Comparison of ENCODE assay signal across 16 mouse cellular contexts in the genomic region with DNA sequence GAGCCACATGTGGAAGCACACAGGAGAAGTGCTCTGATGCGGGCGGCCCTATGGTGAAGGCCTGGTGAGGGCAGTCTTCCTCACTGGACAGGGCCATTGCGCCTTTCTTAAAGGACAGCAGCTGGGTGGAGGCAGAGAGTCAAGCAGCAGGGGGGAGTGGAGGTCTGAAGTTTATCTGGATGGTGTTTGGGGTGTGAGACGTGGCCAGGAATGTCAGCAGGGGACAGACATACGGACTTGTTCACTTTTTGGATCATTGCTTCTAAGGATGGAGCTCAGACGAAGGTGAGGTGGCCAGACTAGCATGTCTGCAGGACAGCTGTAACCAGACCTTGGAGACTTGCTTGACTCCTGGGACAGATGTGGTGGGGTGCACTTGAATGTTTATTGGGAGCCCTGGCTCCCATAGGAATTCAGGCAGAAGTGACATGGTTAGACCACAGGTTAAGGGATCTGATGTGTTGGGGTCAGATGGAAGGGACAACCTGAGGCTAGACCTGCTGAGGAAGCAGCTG.
DNase-seq lines count a peak whose midpoint lies in the region; ATAC-seq and TF ChIP-seq lines count a peak whose summit lies in the region.
"Had no signal": no experiment of that assay in that cellular context is flagged by ENCODE, and none has a peak within 500 bp of the region (broad histone marks: within the 10 kb centered on the region; RNA-seq: fewer than 3 reads in every experiment).

No protein-coding gene starts in this region.

- intact Hi-C loops in heart, postnatal 14 days (cut with DNase I): no loop called here

- peak; percentile 34; the same call in 1 of the 2 replicates for TF ChIP-seq CTCF in intestine, postnatal 0 days (IDR thresholded peaks at IDR 0.05; ENCODE audit: low read depth)
- peak; percentile 24; the same call in 1 of the 2 replicates for TF ChIP-seq CTCF in stomach, postnatal 0 days (IDR thresholded peaks at IDR 0.05; ENCODE audit: low read depth)

- H3K27ac ChIP-seq in midbrain, embryonic 10.5 days (replicated peaks): peak overlapping the region; percentile 79
- H3K27ac ChIP-seq in midbrain, embryonic 15.5 days: no peak overlapping the region
- no peak overlapping the region for H3K27ac ChIP-seq in intestine, postnatal 0 days (ENCODE audit: low read depth, low read length)
- H3K27ac ChIP-seq in stomach, postnatal 0 days (replicated peaks): peak overlapping the region; percentile 53; the same call in 1 of the 2 replicates

- peaks cover 60% of the 10 kb centered on the region for H3K4me1 ChIP-seq in midbrain, embryonic 10.5 days
- H3K4me1 ChIP-seq in midbrain, embryonic 15.5 days: peaks cover 29% of the 10 kb centered on the region
- H3K4me1 ChIP-seq in intestine, postnatal 0 days (replicated peaks; ENCODE audit: control insufficient read depth, insufficient read depth, low read length): no peaks in the 10 kb centered on the region
- H3K4me1 ChIP-seq in stomach, postnatal 0 days (replicated peaks; ENCODE audit: control insufficient read depth, insufficient read depth): no peaks in the 10 kb centered on the region
- H3K4me1 ChIP-seq: megakaryocyte, embryonic 14.5 days had no signal

- peak; percentile 23 to 35 for DNase-seq in heart, postnatal 14 days
- DNase-seq in heart, adult 8-10 months (ENCODE audit: low spot score): no peak
- peak; percentile 10 for DNase-seq in midbrain, embryonic 10.5 days (ENCODE audit: low spot score)
- DNase-seq in stomach, postnatal 0 days (ENCODE audit: low spot score): no peak
- DNase-seq in MN1 (ENCODE audit: low spot score): no peak
- DNase-seq: adrenal gland, adult 8-10 months; cerebellum, adult 8-10 months; forebrain, postnatal 0 days; left cerebral cortex, postnatal 4 days; right cerebral cortex, postnatal 25 days; thymus, postnatal 4 days had no signal

- H3K36me3 ChIP-seq in midbrain, embryonic 10.5 days: no peaks in the 10 kb centered on the region
- H3K36me3 ChIP-seq in midbrain, embryonic 15.5 days (replicated peaks): no peaks in the 10 kb centered on the region
- no peaks in the 10 kb centered on the region for H3K36me3 ChIP-seq in intestine, postnatal 0 days (ENCODE audit: control insufficient read depth, insufficient read depth)
- no peaks in the 10 kb centered on the region for H3K36me3 ChIP-seq in stomach, postnatal 0 days (ENCODE audit: control insufficient read depth, insufficient read depth, low read length)
- H3K36me3 ChIP-seq: hindbrain, embryonic 15.5 days had no signal

- no peak for ATAC-seq in midbrain, embryonic 15.5 days (replicated peaks)
- no peak; the same call in 1 of the 2 replicates for ATAC-seq in intestine, postnatal 0 days
- no peak for ATAC-seq in stomach, postnatal 0 days (ENCODE audit: low FRiP score, low TSS enrichment)
- ATAC-seq: forebrain, postnatal 0 days had no signal

- WGBS in midbrain, embryonic 10.5 days: 85% methylated on average over 6 of the region's 6 CpGs
- 88% methylated on average over 6 of the region's 6 CpGs for WGBS in midbrain, embryonic 15.5 days
- WGBS in intestine, postnatal 0 days: 82% methylated on average over 6 of the region's 6 CpGs
- 73% methylated on average over 6 of the region's 6 CpGs for WGBS in stomach, postnatal 0 days

- no peak overlapping the region for H3K4me2 ChIP-seq in midbrain, embryonic 15.5 days
- no peak overlapping the region for H3K4me2 ChIP-seq in intestine, postnatal 0 days (replicated peaks; ENCODE audit: low read depth)
- no peak overlapping the region for H3K4me2 ChIP-seq in stomach, postnatal 0 days (replicated peaks; ENCODE audit: low read depth)
- H3K4me2 ChIP-seq: hindbrain, embryonic 15.5 days had no signal

- H3K9me3 ChIP-seq in midbrain, embryonic 10.5 days (replicated peaks): no peaks in the 10 kb centered on the region
- H3K9me3 ChIP-seq in midbrain, embryonic 15.5 days: no peaks in the 10 kb centered on the region
- no peaks in the 10 kb centered on the region for H3K9me3 ChIP-seq in intestine, postnatal 0 days (ENCODE audit: control insufficient read depth)
- H3K9me3 ChIP-seq in stomach, postnatal 0 days (ENCODE audit: control insufficient read depth, low read length): no peaks in the 10 kb centered on the region
- H3K9me3 ChIP-seq: hindbrain, embryonic 15.5 days had no signal

- H3K9ac ChIP-seq in midbrain, embryonic 15.5 days: no peak overlapping the region
- H3K9ac ChIP-seq in intestine, postnatal 0 days (ENCODE audit: low read depth, low read length): no peak overlapping the region
- no peak overlapping the region for H3K9ac ChIP-seq in stomach, postnatal 0 days (ENCODE audit: low read length)
- H3K9ac ChIP-seq: forebrain, postnatal 0 days; hindbrain, embryonic 15.5 days had no signal

- H3K4me3 ChIP-seq in midbrain, embryonic 10.5 days: no peak overlapping the region
- no peak overlapping the region for H3K4me3 ChIP-seq in midbrain, embryonic 15.5 days
- H3K4me3 ChIP-seq in intestine, postnatal 0 days (ENCODE audit: low read depth, low read length): no peak overlapping the region
- no peak overlapping the region for H3K4me3 ChIP-seq in stomach, postnatal 0 days (ENCODE audit: low read depth, low read length)
- H3K4me3 ChIP-seq: erythroblast, embryonic 14.5 days; hindbrain, embryonic 15.5 days; megakaryocyte, embryonic 14.5 days had no signal

- TF ChIP-seq EP300 in stomach, postnatal 0 days (optimal IDR thresholded peaks at IDR 0.05): no peak

- H3K27me3 ChIP-seq in midbrain, embryonic 10.5 days (ENCODE audit: low read depth, poor library complexity, severe bottlenecking): peaks cover 15% of the 10 kb centered on the region
- H3K27me3 ChIP-seq in midbrain, embryonic 15.5 days (replicated peaks): no peaks in the 10 kb centered on the region
- H3K27me3 ChIP-seq in intestine, postnatal 0 days (replicated peaks; ENCODE audit: control insufficient read depth, insufficient read depth, low read length): no peaks in the 10 kb centered on the region
- H3K27me3 ChIP-seq in stomach, postnatal 0 days (ENCODE audit: control insufficient read depth, insufficient read depth, low read length): no peaks in the 10 kb centered on the region
- H3K27me3 ChIP-seq: hindbrain, embryonic 15.5 days had no signal

Comparison
In these comparisons a context has a peak if more than half of its experiments do, and no peak if none do; other contexts are left out.
1. DNase-seq: peak in heart, postnatal 14 days (2 of 2) and midbrain, embryonic 10.5 days (single experiment); none in heart, adult 8-10 months (single experiment), stomach, postnatal 0 days (single experiment) and MN1 (single experiment).
2. H3K27ac ChIP-seq: peak in midbrain, embryonic 10.5 days (single experiment) and stomach, postnatal 0 days (single experiment); none in midbrain, embryonic 15.5 days (single experiment) and intestine, postnatal 0 days (single experiment).